Mouse (Mus musculus) gastrocnemius, postnatal 4 days (tissue): ENCODE results near the gene Hmgn1. TPM values are rescaled to one million over a fixed set of nuclear protein-coding genes. Genes with fewer than 3 reads are reported as not detected.
"Not testable (repeated sequence)": the region's sequence is repeated elsewhere in the genome, so short reads cannot be mapped to it uniquely, and the experiment has no call there.

Source experiments
- DNase-seq, 2 experiments: peaks; one replicate each; pipeline ENCODE4 v3.0.0; 2021 to 2022; ENCODE audit warnings: low spot score in 2 of 2, mixed read lengths in 2 of 2
- long read RNA-seq, 2 experiments: library from polyadenylated mRNA; stranded (forward); transcript quantifications; one replicate each; pipeline ENCODE4 v2.0.0; 2021
- total RNA-seq, 2 experiments: library from RNA; stranded (reverse); gene quantifications; 2 replicates each; pipeline ENCODE4 v1.2.3; 2021

The Hmgn1 gene
- total RNA-seq, result 100 to 1,000 TPM; 172 to 185 TPM
- long read RNA-seq, experiment 1, transcript Hmgn1-201 (6 exons, 2,174 nt), result major isoform, 165 of 195 reads
- long read RNA-seq, experiment 1, partial matches to known transcripts, result 6 of 195 reads
- long read RNA-seq, experiment 1, other reads (novel, unspliced or antisense), result 21 of 195 reads
- long read RNA-seq, experiment 2, transcript Hmgn1-201 (6 exons, 2,174 nt), result major isoform, 109 of 137 reads
- long read RNA-seq, experiment 2, partial matches to known transcripts, result 6 of 137 reads
- long read RNA-seq, experiment 2, other reads (novel, unspliced or antisense), result 20 of 137 reads

GRCm38 (mm10) chr16:96127657-96128344, at the start of gene Hmgn1:
Hmgn1 (minus strand) TSS chr16:96127729.
- peak; percentile 98 to 99 for DNase-seq

- no peak for DNase-seq
Observed at GRCm38 (mm10) chr16:96175399-96175798, 47.9 kb upstream of the Hmgn1 start.

GRCm38 (mm10) chr16:96173648-96174047, 46.1 kb upstream of the Hmgn1 start:
- no peak for DNase-seq

GRCm38 (mm10) chr16:96168837-96169236, 41.3 kb upstream of the Hmgn1 start:
- no peak for DNase-seq

GRCm38 (mm10) chr16:96165723-96166264, 38.3 kb upstream of the Hmgn1 start:
- DNase-seq, result no peak

- DNase-seq, result no peak
Observed at GRCm38 (mm10) chr16:96161336-96161735, 33.8 kb upstream of the Hmgn1 start.

- DNase-seq, result no peak
Observed at GRCm38 (mm10) chr16:96160927-96161326, 33.4 kb upstream of the Hmgn1 start.

GRCm38 (mm10) chr16:96159794-96160346, 32.3 kb upstream of the Hmgn1 start:
- peak in 1 of 2 experiments; percentile 39 for DNase-seq

- DNase-seq, result peak; percentile 69 to 79
Observed at GRCm38 (mm10) chr16:96159091-96159731, 31.7 kb upstream of the Hmgn1 start.

- no peak for DNase-seq
Observed at GRCm38 (mm10) chr16:96158511-96159080, 31.1 kb upstream of the Hmgn1 start.

GRCm38 (mm10) chr16:96157171-96157570, 29.6 kb upstream of the Hmgn1 start:
- DNase-seq, result no peak

GRCm38 (mm10) chr16:96156019-96156418, 28.5 kb upstream of the Hmgn1 start:
- DNase-seq, result no peak

- DNase-seq, result no peak
Observed at GRCm38 (mm10) chr16:96154476-96154875, 26.9 kb upstream of the Hmgn1 start.

- DNase-seq, result peak; percentile 72 to 83
Observed at GRCm38 (mm10) chr16:96151551-96151950, 24.0 kb upstream of the Hmgn1 start.

- peak in 1 of 2 experiments; percentile 57 for DNase-seq
Observed at GRCm38 (mm10) chr16:96150995-96151394, 23.5 kb upstream of the Hmgn1 start.

- DNase-seq, result no peak
Observed at GRCm38 (mm10) chr16:96149311-96149710, 21.8 kb upstream of the Hmgn1 start.

- no peak for DNase-seq
Observed at GRCm38 (mm10) chr16:96148834-96149233, 21.3 kb upstream of the Hmgn1 start.

- DNase-seq, result no peak
Observed at GRCm38 (mm10) chr16:96145814-96146213, 18.3 kb upstream of the Hmgn1 start.

GRCm38 (mm10) chr16:96145110-96145800, 17.7 kb upstream of the Hmgn1 start, which contains the start of gene Wrb:
Wrb (plus strand) TSS chr16:96145407.
- DNase-seq, result peak; percentile 99 to 100

- DNase-seq, result not testable (repeated sequence)
Observed at GRCm38 (mm10) chr16:96144748-96145109, 17.2 kb upstream of the Hmgn1 start.
